Mouse (Mus musculus): ENCODE measurements around the gene Spag6.

GRCm38 (mm10) chr2:18694611-18694950 is 749 bp downstream of the Spag6 start:
- TF ChIP-seq POLR2A (IDR thresholded peaks at IDR 0.05; ENCODE audit: borderline replicate concordance, control insufficient read depth, low read depth, low read length) (no peak), CTCF (IDR thresholded peaks at IDR 0.05; ENCODE audit: control insufficient read depth, insufficient read depth, low read length) (no peak)

All from bone marrow, adult 2 months (tissue).